ENCODE assay signal across 12 mouse cellular contexts in the genomic region with DNA sequence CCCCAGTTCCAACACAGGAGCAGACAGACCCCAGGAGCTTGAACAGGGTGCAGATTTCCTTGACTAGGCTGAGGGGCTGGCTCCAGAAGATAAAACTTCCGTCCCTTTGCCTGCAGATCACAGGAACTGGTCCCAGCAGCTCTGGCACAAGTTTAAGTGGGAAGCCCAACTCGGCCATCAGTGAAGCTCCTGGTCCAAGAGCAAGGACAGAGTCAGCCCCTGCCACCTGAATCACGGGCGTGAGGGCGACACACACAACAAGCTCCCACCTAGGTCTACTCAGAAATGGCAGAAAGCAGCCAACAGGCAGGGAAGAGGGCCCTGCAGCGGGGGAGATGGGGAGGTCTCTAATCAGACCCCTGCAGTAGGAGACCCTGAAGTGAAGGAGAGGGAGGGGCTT. TPM values are rescaled to one million over a fixed set of nuclear protein-coding genes. Genes with fewer than 3 reads are reported as not detected.
DNase-seq lines count a peak whose midpoint lies in the region; ATAC-seq and TF ChIP-seq lines count a peak whose summit lies in the region.
"Had no signal": no experiment of that assay in that cellular context is flagged by ENCODE, and none has a peak within 500 bp of the region (broad histone marks: within the 10 kb centered on the region; RNA-seq: fewer than 3 reads in every experiment).

No protein-coding gene starts in this region.

- no peak for DNase-seq in heart, adult 2 months
- no peak for DNase-seq in heart, postnatal 14 days
- DNase-seq in left cerebral cortex, adult 2 months (ENCODE audit: extremely low spot score in 1 of 2, low spot score in 2 of 2): no peak
- DNase-seq in left cerebral cortex, postnatal 4 days: no peak
- no peak for DNase-seq in layer of hippocampus, adult 9-11 months

- H3K9ac ChIP-seq in heart, adult 2 months (ENCODE audit: low read depth, low read length): peak overlapping the region; percentile 13; the same call in 1 of the 2 replicates
- peak overlapping the region; percentile 96; the same call in 1 of the 2 replicates for H3K9ac ChIP-seq in liver, embryonic 16.5 days (ENCODE audit: low read depth, low read length)

- WGBS in heart, adult 2 months: 61% methylated on average over 6 of the region's 6 CpGs
- 74% methylated on average over 6 of the region's 6 CpGs for WGBS in liver, embryonic 16.5 days (ENCODE audit: insufficient replicate concordance)

- H3K27me3 ChIP-seq in heart, adult 2 months (ENCODE audit: control insufficient read depth, insufficient read depth, low read length): no peaks in the 10 kb centered on the region
- H3K27me3 ChIP-seq in liver, embryonic 16.5 days (ENCODE audit: control insufficient read depth, insufficient read depth, low read depth, low read length): no peaks in the 10 kb centered on the region
- H3K27me3 ChIP-seq: Patski had no signal

- ATAC-seq in liver, embryonic 16.5 days (ENCODE audit: low read depth): no peak
- no peak for ATAC-seq in erythroblast, adult 5-6 weeks (replicated peaks; ENCODE audit: low FRiP score, poor library complexity, severe bottlenecking)
- ATAC-seq: forebrain, embryonic 16.5 days; Patski had no signal

- no peak for TF ChIP-seq EP300 in heart, adult 2 months (IDR thresholded peaks at IDR 0.05; ENCODE audit: insufficient read depth, low read depth, low read length)

- peak overlapping the region; percentile 56 for H3K27ac ChIP-seq in heart, adult 2 months
- H3K27ac ChIP-seq in left cerebral cortex, adult 2 months: peak overlapping the region; percentile 94; the same call in 1 of the 2 replicates
- peak overlapping the region; percentile 3; the same call in 1 of the 2 replicates for H3K27ac ChIP-seq in cortical plate, adult 2 months (ENCODE audit: insufficient read depth, low read length)
- peak overlapping the region; percentile 92; the same call in 1 of the 2 replicates for H3K27ac ChIP-seq in liver, embryonic 16.5 days (ENCODE audit: low read length)

- peaks cover 6% of the 10 kb centered on the region for H3K4me1 ChIP-seq in heart, adult 2 months (ENCODE audit: control insufficient read depth, insufficient read depth, low read length)
- peaks cover 5% of the 10 kb centered on the region for H3K4me1 ChIP-seq in cortical plate, adult 2 months (ENCODE audit: control insufficient read depth, insufficient read depth, low read length)
- H3K4me1 ChIP-seq in liver, embryonic 16.5 days (ENCODE audit: control insufficient read depth, low read depth, low read length): peaks cover 82% of the 10 kb centered on the region

- no peak for TF ChIP-seq CTCF in heart, adult 2 months (IDR thresholded peaks at IDR 0.05)
- no peak for TF ChIP-seq CTCF in left cerebral cortex, adult 2 months (IDR thresholded peaks at IDR 0.05)
- no peak for TF ChIP-seq CTCF in cortical plate, adult 2 months (IDR thresholded peaks at IDR 0.05; ENCODE audit: extremely low read depth, insufficient read depth, low read length)

- H3K4me2 ChIP-seq in liver, embryonic 16.5 days (ENCODE audit: low read depth, low read length): no peak overlapping the region

- no peaks in the 10 kb centered on the region for H3K36me3 ChIP-seq in heart, adult 2 months (ENCODE audit: control insufficient read depth, insufficient read depth, low read length)
- no peaks in the 10 kb centered on the region for H3K36me3 ChIP-seq in liver, embryonic 16.5 days (ENCODE audit: control insufficient read depth, insufficient read depth)

- no peaks in the 10 kb centered on the region for H3K9me3 ChIP-seq in liver, embryonic 16.5 days (replicated peaks; ENCODE audit: control insufficient read depth, low read length)

- intact Hi-C loops in heart, adult 2 months (cut with DNase I): no loop called here
- intact Hi-C loops in heart, postnatal 14 days (cut with DNase I): no loop called here
- intact Hi-C loops in left cerebral cortex, adult 2 months (cut with DNase I): no loop called here
- intact Hi-C loops in left cerebral cortex, postnatal 4 days (cut with DNase I): no loop called here

- no peak overlapping the region; the same call in 1 of the 2 replicates for H3K4me3 ChIP-seq in heart, adult 2 months
- no peak overlapping the region for H3K4me3 ChIP-seq in left cerebral cortex, adult 2 months
- no peak overlapping the region for H3K4me3 ChIP-seq in cortical plate, adult 2 months (ENCODE audit: insufficient read depth, low read length)
- H3K4me3 ChIP-seq in liver, embryonic 16.5 days (ENCODE audit: low read depth, low read length): no peak overlapping the region

- H3K79me2 ChIP-seq in heart, adult 2 months (replicated peaks; ENCODE audit: control insufficient read depth, insufficient read depth, low read length): no peaks in the 10 kb centered on the region

- no peak for TF ChIP-seq POLR2A in heart, adult 2 months (IDR thresholded peaks at IDR 0.05; ENCODE audit: insufficient read depth, low read depth, low read length)
- no peak for TF ChIP-seq POLR2A in cortical plate, adult 2 months (IDR thresholded peaks at IDR 0.05; ENCODE audit: extremely low read depth, insufficient read depth, low read length)

RNA-seq across cellular contexts. Expression of a gene that starts 7.2 kb away (rescaled TPM):
- total RNA-seq in heart, adult 2 months (2021): 10 to 100 TPM; 42.9 to 56.6 TPM
- polyA plus RNA-seq in heart, adult 2 months (2012; rRNA removed): 62.4 and 77.0 TPM in 2 replicates
- 10 to 100 TPM; 41.8 to 46.5 TPM for total RNA-seq in heart, postnatal 14 days (2021)
- total RNA-seq in left cerebral cortex, adult 2 months (2021): 10 to 100 TPM; 12.5 to 13.9 TPM
- total RNA-seq in left cerebral cortex, postnatal 4 days (2021): 1 to 10 TPM; 2.2 to 2.5 TPM
- 15.3 and 16.3 TPM in 2 replicates for polyA plus RNA-seq in cortical plate, adult 2 months (2012; rRNA removed)
- 20.6 and 24.1 TPM in 2 replicates for polyA plus RNA-seq in liver, embryonic 16.5 days (2015; fragmentation: Nextera tagmentation; extraction: Ambion mirVana)
- total RNA-seq in erythroblast, adult 5-6 weeks (2015; ENCODE audit: low replicate concordance): 27.3 and 37.2 TPM in 2 replicates
- total RNA-seq in erythroblast, adult 5-6 weeks (2017; ENCODE audit: low replicate concordance): 49.4 and 58.3 TPM in 2 replicates

RNA-seq across cellular contexts. Expression of a gene that starts 17.9 kb away (rescaled TPM):
- total RNA-seq in heart, adult 2 months (2021): not detected
- polyA plus RNA-seq in heart, adult 2 months (2012; rRNA removed): not detected in 2 replicates
- total RNA-seq in heart, postnatal 14 days (2021): not detected
- not detected for total RNA-seq in left cerebral cortex, adult 2 months (2021)
- total RNA-seq in left cerebral cortex, postnatal 4 days (2021): not detected
- not detected in 2 replicates for polyA plus RNA-seq in cortical plate, adult 2 months (2012; rRNA removed)
- polyA plus RNA-seq in liver, embryonic 16.5 days (2015; fragmentation: Nextera tagmentation; extraction: Ambion mirVana): 0.42 TPM in 1 of 2 replicates, not detected in the other
- total RNA-seq in erythroblast, adult 5-6 weeks (2015; ENCODE audit: low replicate concordance): not detected in 2 replicates
- not detected in 2 replicates for total RNA-seq in erythroblast, adult 5-6 weeks (2017; ENCODE audit: low replicate concordance)
- total RNA-seq: adrenal gland, postnatal 4 days; left cerebral cortex, adult 18-20 months had no signal
- polyA plus RNA-seq: forebrain, embryonic 16.5 days; Patski had no signal

RNA-seq across cellular contexts. Expression of a gene that starts 19.1 kb away (rescaled TPM):
- total RNA-seq in heart, adult 2 months (2021): 10 to 100 TPM; 82.8 to 94.8 TPM
- polyA plus RNA-seq in heart, adult 2 months (2012; rRNA removed): 110 and 112 TPM in 2 replicates
- total RNA-seq in heart, postnatal 14 days (2021): 10 to 100 TPM; 78.6 to 85.9 TPM
- 10 to 100 TPM; 67.6 to 69.4 TPM for total RNA-seq in left cerebral cortex, adult 2 months (2021)
- total RNA-seq in left cerebral cortex, postnatal 4 days (2021): 10 to 100 TPM; 87.8 to 89.3 TPM
- polyA plus RNA-seq in cortical plate, adult 2 months (2012; rRNA removed): 90.2 and 92.7 TPM in 2 replicates
- polyA plus RNA-seq in liver, embryonic 16.5 days (2015; fragmentation: Nextera tagmentation; extraction: Ambion mirVana): 42.2 and 48.1 TPM in 2 replicates
- 4.2 and 6.5 TPM in 2 replicates for total RNA-seq in erythroblast, adult 5-6 weeks (2015; ENCODE audit: low replicate concordance)
- total RNA-seq in erythroblast, adult 5-6 weeks (2017; ENCODE audit: low replicate concordance): 7.7 and 8.8 TPM in 2 replicates

RNA-seq across cellular contexts. Expression of a gene that starts 34.7 kb away (rescaled TPM):
- 1 to 10 TPM in 1 of 2 experiments, under 1 TPM in 1; 0.68 to 1.1 TPM for total RNA-seq in heart, adult 2 months (2021)
- polyA plus RNA-seq in heart, adult 2 months (2012; rRNA removed): 0.98 and 1.1 TPM in 2 replicates
- total RNA-seq in heart, postnatal 14 days (2021): under 1 TPM; 0.74 to 0.80 TPM
- total RNA-seq in left cerebral cortex, adult 2 months (2021): under 1 TPM; 0.29 to 0.63 TPM
- not detected for total RNA-seq in left cerebral cortex, postnatal 4 days (2021)
- polyA plus RNA-seq in cortical plate, adult 2 months (2012; rRNA removed): 0.44 TPM in 2 replicates
- polyA plus RNA-seq in liver, embryonic 16.5 days (2015; fragmentation: Nextera tagmentation; extraction: Ambion mirVana): 1.2 and 1.6 TPM in 2 replicates
- 1.9 and 2.1 TPM in 2 replicates for total RNA-seq in erythroblast, adult 5-6 weeks (2015; ENCODE audit: low replicate concordance)
- 2.9 and 4.3 TPM in 2 replicates for total RNA-seq in erythroblast, adult 5-6 weeks (2017; ENCODE audit: low replicate concordance)

RNA-seq across cellular contexts. Expression of a gene that starts 44.9 kb away (rescaled TPM):
- 1 to 10 TPM; 1.5 to 1.7 TPM for total RNA-seq in heart, adult 2 months (2021)
- 2.7 and 2.8 TPM in 2 replicates for polyA plus RNA-seq in heart, adult 2 months (2012; rRNA removed)
- total RNA-seq in heart, postnatal 14 days (2021): 1 to 10 TPM; 1.5 to 1.6 TPM
- total RNA-seq in left cerebral cortex, adult 2 months (2021): 100 to 1,000 TPM; 242 to 256 TPM
- 100 to 1,000 TPM; 219 to 247 TPM for total RNA-seq in left cerebral cortex, postnatal 4 days (2021)
- polyA plus RNA-seq in cortical plate, adult 2 months (2012; rRNA removed): 271 and 275 TPM in 2 replicates
- 1.1 and 1.3 TPM in 2 replicates for polyA plus RNA-seq in liver, embryonic 16.5 days (2015; fragmentation: Nextera tagmentation; extraction: Ambion mirVana)
- total RNA-seq in erythroblast, adult 5-6 weeks (2015; ENCODE audit: low replicate concordance): 8.3 and 11.9 TPM in 2 replicates
- 5.4 and 9.1 TPM in 2 replicates for total RNA-seq in erythroblast, adult 5-6 weeks (2017; ENCODE audit: low replicate concordance)

Comparison
In these comparisons a context has a peak if more than half of its experiments do, and no peak if none do; other contexts are left out.
1. H3K27ac ChIP-seq: peak in every context shown above with its lines; median percentile 94 in left cerebral cortex, adult 2 months; 92 in liver, embryonic 16.5 days; 56 in heart, adult 2 months; 3 in cortical plate, adult 2 months.
2. RNA of a gene that starts 19.1 kb away (total RNA-seq): 82.8 to 94.8 TPM in heart, adult 2 months, 87.8 to 89.3 TPM in left cerebral cortex, postnatal 4 days, 78.6 to 85.9 TPM in heart, postnatal 14 days and 67.6 to 69.4 TPM in left cerebral cortex, adult 2 months; 4.2 to 8.8 TPM in erythroblast, adult 5-6 weeks; every median in the first group is over 4 times any median in the second.